8 mouse cellular contexts compared by ENCODE assay signal in the genomic region with DNA sequence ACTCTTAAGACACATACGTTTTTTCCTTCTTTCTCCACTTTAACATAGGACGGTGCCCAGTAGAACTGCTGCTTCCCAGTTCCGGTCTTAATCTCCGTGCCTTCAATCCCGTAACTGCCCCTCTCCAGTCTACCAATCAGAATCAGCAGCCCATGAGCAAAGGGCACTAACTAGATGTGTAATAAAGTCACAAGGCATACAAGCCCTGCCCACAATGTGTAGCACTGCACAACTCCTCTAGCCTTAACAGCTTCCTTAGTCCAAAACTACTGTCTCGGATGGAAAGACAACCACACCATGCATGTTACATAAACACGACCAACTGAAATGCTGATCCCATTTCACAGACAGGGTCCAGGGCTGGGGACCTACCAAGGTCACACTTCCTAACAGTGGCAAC. TPM values are rescaled to one million over a fixed set of nuclear protein-coding genes. Genes with fewer than 3 reads are reported as not detected.
A peak's percentile ranks its signal among the peaks of the same experiment; 100 is the strongest.
DNase-seq lines count a peak whose midpoint lies in the region; ATAC-seq lines count a peak whose summit lies in the region.

No protein-coding gene starts in this region.

- WGBS in embryonic facial prominence, embryonic 11.5 days: 71% methylated on average over 7 of the region's 7 CpGs
- 49% methylated on average over 7 of the region's 7 CpGs for WGBS in lung, embryonic 16.5 days

- H3K9me3 ChIP-seq in megakaryocyte, embryonic 14.5 days: no peaks in the 10 kb centered on the region
- H3K9me3 ChIP-seq in embryonic facial prominence, embryonic 11.5 days (replicated peaks; ENCODE audit: control insufficient read depth, low read length): no peaks in the 10 kb centered on the region
- no peaks in the 10 kb centered on the region for H3K9me3 ChIP-seq in lung, embryonic 16.5 days (ENCODE audit: control insufficient read depth, low read length)

- no peak for ATAC-seq in megakaryocyte, adult 5-6 weeks (ENCODE audit: poor library complexity, severe bottlenecking)
- ATAC-seq in embryonic facial prominence, embryonic 11.5 days (replicated peaks; ENCODE audit: insufficient number of reproducible peaks, low FRiP score, low TSS enrichment, low read depth): no peak; the same call in 1 of the 2 replicates
- 0 out of 2 replicates have a peak, but pooled peaks have one; percentile 0 for ATAC-seq in lung, embryonic 16.5 days (ENCODE audit: low read depth)
- no peak for ATAC-seq in activated CD4-positive, CD25-positive, alpha-beta regulatory T cell, adult 4 months

- H3K4me2 ChIP-seq in embryonic facial prominence, embryonic 11.5 days (ENCODE audit: low read depth, low read length): peak overlapping the region; percentile 88
- peak overlapping the region; percentile 90 for H3K4me2 ChIP-seq in lung, embryonic 16.5 days (ENCODE audit: low read depth, low read length)

- 0 out of 2 replicates have a peak overlapping the region, but pooled peaks have one; percentile 41 for H3K27ac ChIP-seq in embryonic facial prominence, embryonic 11.5 days (replicated peaks; ENCODE audit: low read depth, low read length)
- H3K27ac ChIP-seq in lung, embryonic 16.5 days (ENCODE audit: low read length): peak overlapping the region; percentile 95

- H3K36me3 ChIP-seq in megakaryocyte, embryonic 14.5 days (replicated peaks; ENCODE audit: low read length): peaks cover 53% of the 10 kb centered on the region
- peaks cover 2% of the 10 kb centered on the region; the same call in 1 of the 2 replicates for H3K36me3 ChIP-seq in embryonic facial prominence, embryonic 11.5 days (replicated peaks; ENCODE audit: control insufficient read depth, insufficient read depth, low read depth, low read length)
- peaks cover 6% of the 10 kb centered on the region for H3K36me3 ChIP-seq in lung, embryonic 16.5 days (ENCODE audit: control insufficient read depth, insufficient read depth, low read length)

- no peaks in the 10 kb centered on the region for H3K27me3 ChIP-seq in megakaryocyte, embryonic 14.5 days (replicated peaks)
- H3K27me3 ChIP-seq in embryonic facial prominence, embryonic 11.5 days (ENCODE audit: control insufficient read depth, insufficient read depth, low read length): no peaks in the 10 kb centered on the region
- H3K27me3 ChIP-seq in lung, embryonic 16.5 days (ENCODE audit: control insufficient read depth, insufficient read depth, low read depth, low read length): no peaks in the 10 kb centered on the region

- H3K4me3 ChIP-seq in megakaryocyte, embryonic 14.5 days (replicated peaks): peak overlapping the region; percentile 94
- peak overlapping the region; percentile 74 for H3K4me3 ChIP-seq in embryonic facial prominence, embryonic 11.5 days (ENCODE audit: low read depth, low read length)
- peak overlapping the region; percentile 90 for H3K4me3 ChIP-seq in lung, embryonic 16.5 days (ENCODE audit: low read length)

- no peak for DNase-seq in embryonic facial prominence, embryonic 11.5 days (ENCODE audit: low spot score)
- DNase-seq in kidney, adult 18-20 months: peak; percentile 59
- DNase-seq in urinary bladder, postnatal 4 days (ENCODE audit: low spot score in 2 of 2): no peak
- no peak for DNase-seq in urinary bladder, adult 2 months (ENCODE audit: low spot score)

- peaks cover 46% of the 10 kb centered on the region for H3K4me1 ChIP-seq in megakaryocyte, embryonic 14.5 days
- H3K4me1 ChIP-seq in embryonic facial prominence, embryonic 11.5 days (ENCODE audit: control insufficient read depth, insufficient read depth, low read length): no peaks in the 10 kb centered on the region
- H3K4me1 ChIP-seq in lung, embryonic 16.5 days (replicated peaks; ENCODE audit: control insufficient read depth, insufficient read depth, low read length): peaks cover 16% of the 10 kb centered on the region

- peak overlapping the region; percentile 86 for H3K9ac ChIP-seq in embryonic facial prominence, embryonic 11.5 days (replicated peaks; ENCODE audit: low read length)
- H3K9ac ChIP-seq in lung, embryonic 16.5 days (ENCODE audit: low read length): peak overlapping the region; percentile 95

RNA-seq across cellular contexts. Expression of a gene that starts 1.7 kb away (rescaled TPM):
- 8.2 and 42.4 TPM in 2 replicates for polyA plus RNA-seq in megakaryocyte, embryonic 14.5 days (2012; ENCODE audit: insufficient read depth, low replicate concordance)
- 15.8 and 19.0 TPM in 2 replicates for total RNA-seq in megakaryocyte, adult 5-6 weeks (2015)
- total RNA-seq in megakaryocyte, adult 5-6 weeks (2017): 8.3 and 11.3 TPM in 2 replicates
- 24.0 and 32.9 TPM in 2 replicates for polyA plus RNA-seq in embryonic facial prominence, embryonic 11.5 days (2014; fragmentation: Nextera tagmentation; extraction: Ambion mirVana)
- 36.6 and 40.2 TPM in 2 replicates for polyA plus RNA-seq in lung, embryonic 16.5 days (2015; fragmentation: Nextera tagmentation; extraction: Ambion mirVana)
- 10 to 100 TPM; 19.7 to 75.0 TPM for polyA plus RNA-seq in activated CD4-positive, CD25-positive, alpha-beta regulatory T cell, adult 4 months (2017; shearing (Covaris generic))
- polyA plus RNA-seq in urinary bladder, adult 2 months (2012; rRNA removed): 12.0 and 19.4 TPM in 2 replicates

RNA-seq across cellular contexts. Expression of a gene that starts 2.0 kb away (rescaled TPM):
- 2.9 and 3.7 TPM in 2 replicates for polyA plus RNA-seq in megakaryocyte, embryonic 14.5 days (2012; ENCODE audit: insufficient read depth, low replicate concordance)
- total RNA-seq in megakaryocyte, adult 5-6 weeks (2015): 23.8 and 27.2 TPM in 2 replicates
- 43.1 and 46.2 TPM in 2 replicates for total RNA-seq in megakaryocyte, adult 5-6 weeks (2017)
- polyA plus RNA-seq in embryonic facial prominence, embryonic 11.5 days (2014; fragmentation: Nextera tagmentation; extraction: Ambion mirVana): 55.9 and 58.1 TPM in 2 replicates
- 39.2 and 39.4 TPM in 2 replicates for polyA plus RNA-seq in lung, embryonic 16.5 days (2015; fragmentation: Nextera tagmentation; extraction: Ambion mirVana)
- polyA plus RNA-seq in activated CD4-positive, CD25-positive, alpha-beta regulatory T cell, adult 4 months (2017; shearing (Covaris generic)): 10 to 100 TPM; 18.9 to 19.9 TPM
- polyA plus RNA-seq in urinary bladder, adult 2 months (2012; rRNA removed): 13.8 and 17.5 TPM in 2 replicates

RNA-seq across cellular contexts. Expression of a gene that starts 11.5 kb away (rescaled TPM):
- 44.4 and 297 TPM in 2 replicates for polyA plus RNA-seq in megakaryocyte, embryonic 14.5 days (2012; ENCODE audit: insufficient read depth, low replicate concordance)
- 107 and 117 TPM in 2 replicates for total RNA-seq in megakaryocyte, adult 5-6 weeks (2015)
- total RNA-seq in megakaryocyte, adult 5-6 weeks (2017): 33.3 and 47.0 TPM in 2 replicates
- polyA plus RNA-seq in embryonic facial prominence, embryonic 11.5 days (2014; fragmentation: Nextera tagmentation; extraction: Ambion mirVana): 314 and 325 TPM in 2 replicates
- 293 and 294 TPM in 2 replicates for polyA plus RNA-seq in lung, embryonic 16.5 days (2015; fragmentation: Nextera tagmentation; extraction: Ambion mirVana)
- polyA plus RNA-seq in activated CD4-positive, CD25-positive, alpha-beta regulatory T cell, adult 4 months (2017; shearing (Covaris generic)): 100 to 1,000 TPM; 142 to 147 TPM
- polyA plus RNA-seq in urinary bladder, adult 2 months (2012; rRNA removed): 137 and 152 TPM in 2 replicates

RNA-seq across cellular contexts. Expression of a gene that starts 28.1 kb away (rescaled TPM):
- polyA plus RNA-seq in megakaryocyte, embryonic 14.5 days (2012; ENCODE audit: insufficient read depth, low replicate concordance): 1.7 and 2.8 TPM in 2 replicates
- total RNA-seq in megakaryocyte, adult 5-6 weeks (2015): 27.7 and 34.4 TPM in 2 replicates
- 31.1 and 32.6 TPM in 2 replicates for total RNA-seq in megakaryocyte, adult 5-6 weeks (2017)
- 4.6 and 4.7 TPM in 2 replicates for polyA plus RNA-seq in embryonic facial prominence, embryonic 11.5 days (2014; fragmentation: Nextera tagmentation; extraction: Ambion mirVana)
- polyA plus RNA-seq in lung, embryonic 16.5 days (2015; fragmentation: Nextera tagmentation; extraction: Ambion mirVana): 11.7 and 13.2 TPM in 2 replicates
- 10 to 100 TPM; 81.4 to 82.3 TPM for polyA plus RNA-seq in activated CD4-positive, CD25-positive, alpha-beta regulatory T cell, adult 4 months (2017; shearing (Covaris generic))
- 18.4 and 24.9 TPM in 2 replicates for polyA plus RNA-seq in urinary bladder, adult 2 months (2012; rRNA removed)
